Mouse (Mus musculus) hindbrain, postnatal 0 days (tissue): Measurements from ENCODE around the gene Nek11. TPM values are rescaled to one million over a fixed set of nuclear protein-coding genes. Genes with fewer than 3 reads are reported as not detected.
"Not testable (repeated sequence)": the region's sequence is repeated elsewhere in the genome, so short reads cannot be mapped to it uniquely, and the experiment has no call there.

Experiments used
- ATAC-seq: fragments of 200-750 bp; cut with Nextera tagmentation; 2 replicates; pipeline ENCODE4 v1.8.0; 2017; ENCODE audit warnings: mild to moderate bottlenecking, moderate TSS enrichment, moderate library complexity
- DNase-seq: peaks from one replicate; pipeline ENCODE4 v3.0.0-alpha.2; 2015; ENCODE audit warnings: low spot score
- H3K27ac ChIP-seq: fragments of 300-500 bp; sonication (generic); 2 replicates; pipeline ENCODE4 v1.5.1; 2014; ENCODE audit warnings: mild to moderate bottlenecking
- H3K27me3 ChIP-seq: fragments of 300-500 bp; sonication (generic); 2 replicates; pipeline ENCODE4 v1.6.1; 2014; ENCODE audit warnings: low read length, mixed read lengths; ENCODE audit not compliant: insufficient read depth
- H3K36me3 ChIP-seq: fragments of 300-500 bp; sonication (generic); 2 replicates; pipeline ENCODE4 v1.6.1; 2014; ENCODE audit warnings: low read length, mixed read lengths; ENCODE audit not compliant: insufficient read depth
- H3K4me1 ChIP-seq: fragments of 300-500 bp; sonication (generic); 2 replicates; pipeline ENCODE4 v1.6.1; 2014; ENCODE audit warnings: antibody characterized with exemption, low read length, mixed read lengths; ENCODE audit not compliant: insufficient read depth
- H3K4me2 ChIP-seq: fragments of 300-500 bp; sonication (generic); 2 replicates; pipeline ENCODE4 v1.6.1; 2014; ENCODE audit warnings: low read depth, mild to moderate bottlenecking, low read length, moderate library complexity, mixed read lengths
- H3K4me3 ChIP-seq: fragments of 300-500 bp; sonication (generic); 2 replicates; pipeline ENCODE4 v1.5.1; 2014; ENCODE audit warnings: low read length
- H3K9ac ChIP-seq: fragments of 300-500 bp; sonication (generic); replicated peaks from 2 replicates; pipeline ENCODE4 v1.6.1; 2014; ENCODE audit warnings: mild to moderate bottlenecking, low read length, moderate library complexity, mixed read lengths
- H3K9me3 ChIP-seq: fragments of 300-500 bp; sonication (generic); 2 replicates; pipeline ENCODE4 v1.6.1; 2016; ENCODE audit warnings: low read length, mixed read lengths
- CTCF ChIP-seq: IDR thresholded peaks from 2 replicates; pipeline ENCODE4 v1.5.1; 2016; ENCODE audit warnings: antibody characterized with exemption, control low read depth, low read depth
- WGBS: fragments of 180-500 bp; shearing (Covaris S2); extraction: QIAGEN DNeasy Blood & Tissue Kit; methylation state at CpG from one replicate; pipeline ENCODE4 v1.1.7; 2014; 5-methylcytosine and 5-hydroxymethylcytosine counted together
- polyA plus RNA-seq: library from polyadenylated mRNA; unstranded; fragments of >200 nt; fragmentation: Nextera tagmentation; extraction: Ambion mirVana; gene quantifications from 2 replicates; pipeline ENCODE4 v1.2.1, GENCODE M21; 2015
- total RNA-seq: library from RNA; depleted of rRNA; stranded (reverse); fragments of >200 nt; gene quantifications from 2 replicates; pipeline ENCODE4 v1.2.3, GENCODE M21; 2014; rRNA removed

Gene Nek11
- total and polyA plus RNA-seq, 2 experiments from 2014 or later: 2.1 to 2.4 TPM

GRCm38 (mm10) chr9:105131253-105132001 is 263.9 kb downstream of the Nek11 start, which contains the start of gene Nudt16:
TSS of gene Nudt16 (minus strand) at chr9:105131824.
- Histone ChIP-seq H3K9ac (peak within 1 kb of the TSS; percentile 73), H3K4me1 (0 out of 2 replicates have a peak, but pooled peaks cover 2% of the 10 kb centered on the region), H3K36me3 (no peaks in the 10 kb centered on the region), H3K27ac (peak within 1 kb of the TSS; percentile 90), H3K4me3 (peak within 1 kb of the TSS; percentile 65), H3K27me3 (no peaks in the 10 kb centered on the region), H3K9me3 (no peaks in the 10 kb centered on the region), H3K4me2 (peak within 1 kb of the TSS; percentile 91)
- under 1% methylated on average over 60 of the region's 60 CpGs for WGBS
- TF ChIP-seq CTCF: peak; percentile 30; the same call in 1 of the 2 replicates
- DNase-seq (peak; percentile 96), ATAC-seq (peak; percentile 98)

DNA sequence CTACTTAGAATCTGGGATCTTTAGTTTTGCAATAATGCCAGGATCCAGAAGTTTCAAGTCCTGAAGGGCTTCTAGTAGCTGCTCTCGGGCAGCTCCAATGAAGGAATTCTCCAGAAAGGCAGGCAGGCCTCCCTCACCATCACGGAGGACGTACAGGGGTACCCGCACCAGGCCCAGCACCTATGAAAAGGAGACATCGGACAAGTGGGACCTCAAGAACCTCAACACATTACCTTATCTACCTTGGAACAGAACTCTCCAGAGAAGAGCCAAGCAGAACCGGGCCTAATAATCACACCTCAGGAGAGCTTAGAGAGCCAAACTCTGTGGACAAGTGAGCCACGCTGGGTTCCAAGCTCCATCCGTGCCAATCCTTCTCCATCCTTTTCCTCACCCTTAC is 265.0 kb downstream of the Nek11 start:
- Histone ChIP-seq H3K4me1 (0 out of 2 replicates have a peak, but pooled peaks cover 2% of the 10 kb centered on the region), H3K36me3 (no peaks in the 10 kb centered on the region), H3K4me2 (no peak overlapping the region), H3K9me3 (no peaks in the 10 kb centered on the region), H3K4me3 (no peak overlapping the region), H3K9ac (no peak overlapping the region), H3K27me3 (no peaks in the 10 kb centered on the region), H3K27ac (no peak overlapping the region)
- ATAC-seq: no peak
- no peak for TF ChIP-seq CTCF
- no peak for DNase-seq
- 94% methylated on average over 8 of the region's 8 CpGs for WGBS

DNA sequence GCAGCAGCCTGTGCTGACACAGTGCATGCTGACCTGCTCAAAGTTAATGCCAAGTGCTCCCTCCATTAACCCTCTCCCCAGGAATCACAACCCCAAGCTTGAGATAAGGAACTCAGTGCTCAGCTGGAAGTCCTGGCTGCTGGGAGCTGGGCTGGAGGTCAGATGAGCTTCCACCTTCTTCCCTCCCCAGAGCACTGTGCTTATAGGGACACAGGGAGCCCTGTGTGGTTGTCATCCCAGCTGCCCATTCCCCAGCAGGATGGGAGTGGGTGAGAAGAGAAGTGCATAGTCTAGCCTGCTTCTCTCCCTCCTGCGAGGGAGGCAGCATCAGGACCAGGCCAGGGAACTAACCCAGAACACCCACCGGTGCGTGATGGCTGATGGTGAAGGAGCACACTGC is 270.1 kb downstream of the Nek11 start:
- not testable (repeated sequence) for DNase-seq, H3K27me3 ChIP-seq, H3K4me2 ChIP-seq, ATAC-seq, H3K9me3 ChIP-seq, H3K4me1 ChIP-seq, H3K9ac ChIP-seq, H3K27ac ChIP-seq, H3K4me3 ChIP-seq, H3K36me3 ChIP-seq
- 78% methylated on average over 3 of the region's 3 CpGs for WGBS

Other genes with a start within 250 kb of the Nek11 start
- gene Aste1, start 132 bp downstream of the Nek11 start, total RNA-seq: 5.2 and 6.4 TPM in 2 replicates
- gene Aste1, start 132 bp downstream of the Nek11 start, polyA plus RNA-seq: 7.1 and 7.9 TPM in 2 replicates
- 120 and 157 TPM in 2 replicates for gene Atp2c1, start 131.8 kb upstream of the Nek11 start, total RNA-seq
- gene Atp2c1, start 131.8 kb upstream of the Nek11 start, polyA plus RNA-seq: 66.0 and 68.5 TPM in 2 replicates
- gene Pik3r4, start 247.5 kb upstream of the Nek11 start, total RNA-seq: 17.7 and 26.7 TPM in 2 replicates
- gene Pik3r4, start 247.5 kb upstream of the Nek11 start, polyA plus RNA-seq: 12.8 and 13.1 TPM in 2 replicates